Mouse (Mus musculus) embryo, embryonic 9.5 days (tissue): ENCODE measurements at regions not wholly inside any gene's neighbourhood (a gene's known extent, or its start where the extent isn't known, plus 50 kb on each side); places are given as distances from the start of the nearest gene placed in this dataset.

ENCODE experiments used
- DNase-seq: peaks from one replicate; pipeline ENCODE4 v3.0.0-alpha.2; 2017; ENCODE audit errors: extremely low spot score

DNA sequence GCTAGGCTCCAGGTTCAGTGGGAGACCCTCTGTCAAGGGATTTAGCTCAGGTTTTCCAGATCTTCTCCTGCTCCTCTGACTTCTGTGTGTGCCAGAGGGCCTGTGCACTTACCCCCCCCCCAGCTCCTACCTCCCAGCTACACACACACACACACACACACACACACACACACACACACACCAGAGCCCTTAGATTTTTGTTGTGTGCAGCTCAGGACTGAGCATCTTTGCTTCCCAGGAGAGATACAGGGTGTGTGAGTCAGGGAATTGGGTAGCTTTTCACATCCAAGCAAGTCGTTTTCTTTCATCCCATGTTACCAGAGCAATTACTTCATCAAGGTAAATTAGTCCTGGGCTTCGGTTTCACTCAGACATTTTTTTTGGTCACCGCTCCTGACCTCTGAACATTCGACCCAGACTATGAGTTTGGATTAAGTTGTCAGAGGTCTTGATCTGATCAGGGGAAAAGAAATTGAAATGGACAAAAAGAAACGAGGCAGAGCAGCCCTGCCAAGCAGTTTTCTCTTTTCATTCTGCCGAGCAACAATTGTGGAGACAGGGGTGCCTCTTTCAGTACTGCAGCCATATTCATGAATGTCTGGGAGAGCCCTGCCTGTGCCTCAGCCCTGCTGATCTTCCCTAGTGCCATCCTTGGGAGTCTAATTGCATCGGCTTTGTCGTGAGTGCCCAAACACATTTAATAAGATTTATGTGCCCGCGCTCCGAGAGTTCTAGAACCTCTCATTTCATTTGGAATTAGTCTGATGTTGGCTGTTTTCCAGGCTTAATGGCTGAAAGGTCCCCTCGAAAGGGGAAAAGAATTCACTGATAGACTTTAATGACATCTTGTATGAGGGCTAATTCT is 241.3 kb downstream of the 1500009L16Rik start:
- DNase-seq, result no peak

DNA sequence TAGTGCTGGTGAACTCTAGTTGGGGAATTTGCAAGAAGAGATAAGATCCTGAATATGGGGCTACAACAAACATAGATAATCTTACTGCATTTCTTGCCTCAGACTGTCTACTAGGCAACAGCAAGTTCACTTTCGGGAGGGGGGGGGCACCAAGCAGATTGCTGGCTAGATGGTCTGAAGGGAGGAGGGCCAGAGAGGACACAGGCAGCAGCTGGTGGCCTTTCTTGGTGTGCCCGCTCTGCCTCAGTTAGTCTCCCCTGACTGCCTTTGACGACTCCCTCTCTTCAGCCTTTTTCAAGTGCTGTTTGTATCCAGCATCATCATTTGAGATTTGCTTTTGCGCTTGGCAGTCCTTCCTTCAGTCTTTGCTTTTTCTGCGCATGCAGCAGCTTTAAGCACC is 242.2 kb downstream of the 1500009L16Rik start:
- DNase-seq, result no peak

DNA sequence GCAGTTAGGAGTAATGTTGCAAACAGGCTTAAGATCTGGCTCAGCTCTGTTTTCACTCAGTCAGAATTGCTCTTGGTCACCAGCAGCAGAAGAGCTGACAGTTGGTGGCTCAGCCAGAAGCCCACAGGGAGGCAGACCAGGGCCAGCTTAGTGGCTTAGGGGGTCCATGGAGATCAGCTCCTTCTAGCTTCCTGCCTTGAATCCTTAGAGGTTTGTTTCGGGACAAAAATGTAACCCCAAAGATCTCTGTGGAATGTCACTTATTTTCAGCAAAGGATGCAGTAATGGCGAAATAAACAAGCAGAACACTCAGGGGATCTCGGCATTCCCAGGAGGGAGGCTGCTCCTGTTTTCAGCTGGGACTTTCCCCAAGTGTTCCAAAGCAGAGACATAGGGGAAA is 247.8 kb downstream of the 1500009L16Rik start:
- no peak for DNase-seq

DNA sequence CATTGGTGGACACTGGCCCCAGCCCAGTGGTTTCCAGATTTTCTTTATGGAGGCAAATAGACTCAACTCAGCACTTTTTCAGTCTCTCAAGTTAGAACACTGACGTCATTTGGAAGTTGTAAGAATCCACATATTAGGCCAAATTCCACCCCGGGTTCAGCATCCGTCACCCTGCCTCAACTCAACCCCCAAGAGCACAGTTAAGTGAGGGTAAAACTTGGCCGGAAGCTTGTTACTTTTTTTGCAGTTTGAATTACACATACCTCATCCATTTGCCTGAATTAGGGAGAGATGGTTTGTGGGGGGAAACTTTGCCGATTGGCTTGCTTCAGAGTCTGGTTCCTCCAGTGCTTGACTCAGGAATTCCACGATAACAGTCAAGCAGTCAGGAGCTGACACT is 251.9 kb downstream of the 1500009L16Rik start:
- DNase-seq, result no peak

DNA sequence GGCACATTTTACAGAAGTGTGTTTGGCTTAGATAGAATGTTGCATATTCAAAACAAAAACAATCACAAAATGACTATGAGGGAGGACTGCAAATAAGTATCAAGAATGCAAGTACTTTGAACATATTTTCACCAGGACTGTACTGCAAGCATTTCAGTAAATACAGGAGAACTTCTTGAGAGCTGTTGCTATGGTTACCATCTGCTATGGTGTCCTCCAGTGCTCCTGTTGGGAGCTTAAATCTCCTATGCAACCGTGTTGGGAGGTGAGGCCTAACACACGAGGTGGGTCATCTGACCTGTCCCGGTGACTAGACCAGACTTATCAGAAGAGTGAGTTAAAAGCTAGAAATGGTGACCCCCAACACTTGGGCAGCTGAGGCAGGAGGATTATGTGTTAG is 253.9 kb downstream of the 1500009L16Rik start:
- no peak for DNase-seq

DNA sequence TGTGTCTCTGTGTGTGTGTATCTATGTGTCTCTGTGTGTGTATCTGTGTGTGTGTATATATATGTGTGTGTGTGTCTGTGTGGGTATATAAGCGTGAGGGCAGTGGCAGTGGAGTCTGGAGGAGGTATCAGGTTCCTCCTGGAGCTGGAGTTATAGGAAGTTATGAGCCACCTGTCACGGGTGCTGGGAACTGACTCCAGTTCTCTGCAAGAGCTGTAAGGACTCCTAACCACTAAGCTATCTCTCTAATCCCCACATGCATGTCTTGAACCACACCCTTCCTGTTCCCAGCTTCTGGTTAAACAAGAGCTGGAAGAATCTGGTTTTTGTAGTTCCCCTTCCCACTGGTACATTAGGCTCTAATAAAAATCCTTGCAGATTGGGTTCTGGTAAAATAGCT is 257.3 kb downstream of the 1500009L16Rik start:
- DNase-seq, result no peak

DNA sequence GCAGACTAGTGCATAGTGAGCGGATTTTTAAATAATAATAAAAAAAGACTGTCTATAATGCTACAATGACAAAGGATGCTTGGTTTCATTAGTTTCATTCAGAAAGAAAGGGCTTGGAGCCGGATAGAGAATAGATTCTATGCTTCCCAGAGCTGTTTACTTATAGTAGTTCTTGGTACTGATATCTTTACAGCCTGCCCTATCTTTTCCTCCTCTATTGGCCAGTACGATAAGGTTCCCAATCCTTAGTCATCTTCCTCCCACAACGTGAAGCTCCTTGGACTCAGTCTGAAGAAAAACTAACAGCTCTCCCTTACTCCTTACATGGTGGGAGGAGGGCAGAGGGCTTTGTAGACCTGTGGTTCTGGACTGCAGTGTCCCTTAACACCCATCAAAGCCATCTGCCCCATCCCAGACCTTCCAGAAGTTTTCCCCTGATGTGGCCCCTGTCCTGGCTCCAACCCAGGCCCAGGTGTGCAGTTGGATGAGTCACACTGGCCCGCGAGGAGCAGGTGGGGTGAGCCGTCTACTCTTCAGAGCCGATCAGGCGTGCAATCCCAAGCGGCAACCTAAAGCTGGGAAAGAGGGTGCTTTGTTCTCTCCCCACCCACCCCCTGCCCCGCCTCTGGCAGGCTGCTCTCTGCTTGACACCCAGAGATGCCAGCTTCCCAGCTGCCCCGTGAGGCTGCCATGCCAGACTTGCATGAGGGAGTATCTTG is 262.2 kb downstream of the 1500009L16Rik start:
- no peak for DNase-seq

DNA sequence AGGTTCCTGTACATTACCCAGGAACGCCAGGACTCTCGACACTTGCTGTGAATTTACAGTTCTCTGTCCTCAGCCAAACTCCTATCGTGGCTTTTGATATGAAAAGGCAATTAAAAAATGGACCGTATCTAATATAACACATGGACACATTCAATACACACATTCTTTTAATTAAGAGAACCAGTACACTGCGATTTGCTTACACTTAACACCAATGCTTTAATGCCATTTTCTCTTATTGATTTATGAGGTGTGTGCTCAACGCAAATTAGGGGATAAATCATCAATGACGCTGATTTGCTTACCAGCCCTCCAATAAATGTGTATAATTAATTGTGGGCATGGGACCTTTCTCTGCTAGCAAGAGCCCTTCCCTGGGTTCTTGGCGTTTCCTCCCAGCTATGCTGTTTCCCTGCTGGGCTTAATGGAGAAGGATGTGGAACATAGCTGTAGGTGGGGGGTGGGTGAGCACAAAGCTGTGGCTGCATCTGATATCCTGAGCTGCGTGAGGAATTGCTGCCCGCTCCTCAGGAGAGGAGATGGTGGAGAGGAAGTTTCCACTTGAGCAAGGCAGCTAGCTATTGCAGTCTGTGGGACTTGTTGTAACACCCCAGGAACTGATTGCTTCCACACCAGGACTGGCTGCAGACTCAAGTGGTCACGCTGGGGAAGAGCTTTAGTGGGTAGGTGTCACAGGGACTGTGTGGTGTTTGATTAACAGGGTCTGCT is 270.1 kb downstream of the 1500009L16Rik start:
- DNase-seq, result no peak

DNA sequence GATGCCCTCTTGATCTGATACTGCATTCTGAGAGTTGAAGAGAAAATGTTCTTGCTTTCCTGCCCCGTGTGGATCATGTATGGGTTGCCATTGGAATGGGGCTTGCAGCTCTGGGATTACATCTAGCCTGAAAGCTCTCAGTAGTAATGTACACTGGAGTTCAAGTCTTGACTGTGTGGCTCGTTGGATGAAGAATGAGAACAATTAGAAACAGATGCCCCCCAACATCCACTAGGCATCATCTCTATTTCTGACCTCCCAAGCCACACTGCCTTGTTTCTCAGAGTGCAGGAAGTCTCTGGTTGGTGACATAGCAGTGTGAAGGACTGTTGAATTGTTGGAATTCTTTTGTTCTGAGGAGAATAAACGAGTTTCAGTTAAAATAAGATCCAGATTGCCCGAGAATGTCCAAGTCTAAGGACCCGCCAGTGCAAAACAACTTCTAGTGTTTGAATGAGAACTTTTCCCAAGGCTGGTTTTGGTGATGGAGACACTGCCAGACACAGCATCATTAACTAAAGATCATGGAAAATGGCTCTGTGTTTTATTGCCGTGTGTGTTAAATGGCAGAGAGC is 272.4 kb downstream of the 1500009L16Rik start:
- DNase-seq, result no peak

DNA sequence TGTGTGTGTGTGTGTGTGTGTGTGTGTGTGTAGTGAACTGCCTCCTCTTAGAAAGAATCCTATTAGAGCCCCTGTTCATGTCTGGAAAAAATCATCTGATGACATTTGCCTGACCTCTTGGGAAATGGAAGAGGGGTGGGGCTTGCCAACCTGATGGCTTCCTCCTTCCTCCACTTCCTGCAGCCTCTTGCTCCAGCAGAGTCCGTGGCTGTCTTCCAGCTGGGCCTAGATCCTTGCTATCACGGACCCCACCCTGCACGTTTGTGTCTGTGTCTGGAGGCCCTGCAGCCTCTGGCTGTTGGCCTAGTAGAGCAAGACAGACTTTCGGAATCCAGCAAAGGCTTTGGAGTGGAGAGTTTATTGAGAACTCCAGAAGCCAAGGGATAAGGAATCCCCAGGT is 273.2 kb downstream of the 1500009L16Rik start:
- peak; percentile 38 for DNase-seq

DNA sequence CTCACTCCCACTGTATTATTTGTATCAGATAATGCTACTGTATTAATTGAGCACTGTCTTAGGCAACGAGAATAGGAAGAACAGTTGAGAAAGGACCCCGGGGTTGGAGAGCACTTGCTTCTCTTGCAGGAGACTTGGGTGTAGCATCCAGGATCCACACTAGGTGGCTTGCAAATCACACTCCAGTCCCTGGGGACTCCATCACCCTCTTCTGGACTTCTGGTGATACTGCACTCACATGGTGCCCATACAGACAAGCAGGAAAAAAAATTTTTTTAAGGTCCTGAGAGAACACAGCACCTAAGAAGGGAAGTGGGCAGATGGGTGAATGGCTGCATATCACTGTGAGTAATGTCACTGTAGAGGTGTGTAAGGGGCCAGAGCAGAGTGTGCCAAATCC is 273.8 kb downstream of the 1500009L16Rik start:
- no peak for DNase-seq

DNA sequence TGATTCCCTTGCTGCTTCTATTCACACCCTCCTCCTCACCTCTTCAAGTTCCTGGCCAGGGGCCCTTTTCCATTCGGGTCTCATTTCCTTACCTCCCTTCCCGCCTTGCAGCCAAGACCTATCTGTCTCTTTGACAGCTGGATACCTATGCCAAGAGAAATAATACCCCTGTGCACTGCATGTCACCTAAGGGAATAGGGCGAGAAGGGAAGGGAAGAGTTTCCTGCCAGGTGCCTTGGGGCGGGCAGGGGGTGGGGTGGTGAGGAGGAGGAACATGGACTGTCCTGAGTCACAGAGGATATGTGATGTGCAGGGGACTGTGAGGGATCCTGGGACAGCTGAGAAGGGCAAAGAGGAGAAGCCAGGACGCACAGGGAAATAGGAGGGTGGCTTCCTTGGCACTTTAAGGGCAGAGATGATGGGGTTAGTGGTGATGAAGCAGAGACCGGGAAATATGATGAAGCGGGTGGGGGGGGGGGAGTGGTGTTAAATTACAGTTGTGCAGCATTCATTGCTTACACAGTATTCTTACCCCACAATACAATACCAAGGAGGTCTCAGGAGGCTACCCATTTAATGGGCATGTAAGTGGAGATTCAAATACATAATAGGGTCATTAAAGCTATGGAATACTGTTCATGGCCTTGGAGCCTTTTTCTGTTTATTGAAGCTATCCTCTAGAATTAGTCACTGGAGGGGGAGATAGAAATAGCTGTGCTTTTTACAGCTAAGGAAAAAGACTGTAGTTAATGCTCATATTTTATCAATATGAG is 278.0 kb downstream of the 1500009L16Rik start:
- no peak for DNase-seq

DNA sequence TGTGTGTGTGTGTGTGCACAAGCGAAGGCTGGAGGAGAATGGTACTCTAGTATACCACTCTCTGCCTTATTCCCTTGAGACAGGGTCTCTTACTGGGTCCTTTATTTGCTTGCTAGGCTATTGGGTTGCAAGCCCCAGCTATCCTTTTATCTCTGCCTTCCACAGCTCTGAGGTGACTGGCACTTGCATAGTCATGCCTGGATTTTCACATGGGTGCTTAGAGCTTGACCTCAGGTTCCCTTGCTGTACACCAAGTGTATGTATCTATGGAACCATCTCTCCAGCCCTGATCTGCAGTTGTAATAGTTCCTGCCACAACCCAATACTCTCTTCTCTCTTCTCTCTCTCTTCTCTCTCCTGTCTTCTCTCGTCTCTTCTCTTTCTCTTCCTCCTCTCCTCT is 280.1 kb downstream of the 1500009L16Rik start:
- DNase-seq, result no peak

DNA sequence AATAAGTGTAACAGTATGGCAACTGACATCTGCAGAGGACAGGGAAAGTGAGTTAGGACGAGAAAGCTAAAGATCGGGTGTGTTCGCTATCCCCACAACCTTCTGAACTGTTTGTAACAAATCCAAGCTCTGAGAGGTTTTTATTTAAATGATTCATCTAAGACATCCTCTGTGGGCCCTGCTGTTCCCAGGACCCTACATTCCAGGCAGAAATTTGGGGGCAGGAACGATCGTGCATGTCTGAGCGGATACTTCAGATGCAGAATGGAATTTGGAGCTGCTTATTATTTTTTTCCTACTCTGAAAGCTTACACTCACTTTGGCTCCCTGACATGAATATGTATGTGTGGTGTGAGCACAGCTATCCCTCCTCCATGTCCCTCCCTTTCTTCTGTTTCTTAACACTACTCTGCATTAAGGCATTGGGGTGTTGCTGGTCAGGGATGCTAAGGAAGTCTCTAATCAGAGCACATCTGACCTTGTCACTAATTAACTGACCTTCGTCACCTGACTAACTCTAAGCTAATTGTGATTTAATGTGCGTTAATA is 281.0 kb downstream of the 1500009L16Rik start:
- no peak for DNase-seq

DNA sequence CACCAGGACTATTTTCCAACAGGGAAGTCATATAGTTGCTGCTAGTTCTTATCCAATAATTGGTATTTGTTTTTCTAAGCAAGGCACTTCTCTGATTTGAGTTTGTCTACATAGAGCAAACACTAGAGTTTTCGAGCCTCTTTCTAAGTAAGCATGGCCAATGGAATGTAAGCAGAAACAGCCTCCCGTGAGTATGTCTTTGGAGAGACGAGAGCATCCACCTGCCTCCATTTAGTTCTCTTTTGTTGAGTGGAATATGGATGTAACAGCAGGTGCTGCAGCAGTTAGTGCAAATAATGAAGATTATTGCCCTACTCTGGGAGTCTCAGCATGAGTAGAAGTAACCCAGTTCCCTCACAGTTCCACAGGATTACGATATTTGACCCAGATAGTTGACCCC is 286.3 kb downstream of the 1500009L16Rik start:
- no peak for DNase-seq

DNA sequence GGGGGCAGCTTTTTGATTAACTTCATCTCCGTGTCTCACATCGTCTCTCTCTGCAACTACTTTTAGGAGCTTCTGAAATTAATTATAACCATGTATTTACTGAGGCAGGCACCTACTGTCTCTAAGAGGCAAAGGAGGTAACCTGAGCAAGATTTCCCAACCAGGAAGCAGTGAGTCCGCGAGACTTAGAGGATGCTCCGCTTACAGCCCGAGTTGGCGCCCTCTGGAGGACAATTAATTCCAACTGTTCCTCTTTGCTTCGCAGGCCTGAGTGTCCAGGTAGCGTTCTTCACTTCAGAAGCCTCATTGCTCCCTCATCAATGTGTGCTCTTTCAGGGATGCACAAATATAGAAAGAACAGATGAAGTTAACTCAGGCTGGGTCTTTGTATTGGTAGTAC is 296.7 kb downstream of the 1500009L16Rik start:
- DNase-seq, result peak; percentile 63

DNA sequence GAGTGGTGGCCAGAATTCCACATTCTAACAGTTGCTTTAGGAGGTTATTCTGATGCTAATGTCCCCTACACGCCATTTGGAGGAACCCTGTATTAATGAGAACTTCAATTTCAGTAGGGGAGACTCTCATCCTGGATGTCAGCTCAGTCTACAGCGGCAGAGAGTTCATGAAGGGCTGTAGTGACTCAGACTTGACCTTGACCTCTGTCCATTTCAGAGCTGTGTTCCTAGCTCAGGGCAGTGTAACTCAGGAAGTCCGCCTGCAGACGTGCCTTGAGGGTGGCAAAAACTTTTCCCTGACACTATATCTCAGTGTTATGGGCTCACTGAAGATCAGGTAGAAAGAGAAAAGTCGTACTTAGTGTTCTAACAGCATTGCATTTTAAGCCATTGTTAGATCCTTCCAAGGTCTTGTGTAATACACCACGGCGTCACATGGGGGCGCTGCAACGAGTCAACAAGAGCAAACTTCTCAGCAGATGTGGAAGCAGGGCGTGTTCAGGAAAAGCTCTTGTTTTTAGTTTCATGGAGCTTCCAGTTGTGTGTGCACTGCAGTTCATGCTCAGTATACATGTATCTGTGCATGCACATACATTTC is 297.5 kb downstream of the 1500009L16Rik start:
- DNase-seq, result peak; percentile 52

DNA sequence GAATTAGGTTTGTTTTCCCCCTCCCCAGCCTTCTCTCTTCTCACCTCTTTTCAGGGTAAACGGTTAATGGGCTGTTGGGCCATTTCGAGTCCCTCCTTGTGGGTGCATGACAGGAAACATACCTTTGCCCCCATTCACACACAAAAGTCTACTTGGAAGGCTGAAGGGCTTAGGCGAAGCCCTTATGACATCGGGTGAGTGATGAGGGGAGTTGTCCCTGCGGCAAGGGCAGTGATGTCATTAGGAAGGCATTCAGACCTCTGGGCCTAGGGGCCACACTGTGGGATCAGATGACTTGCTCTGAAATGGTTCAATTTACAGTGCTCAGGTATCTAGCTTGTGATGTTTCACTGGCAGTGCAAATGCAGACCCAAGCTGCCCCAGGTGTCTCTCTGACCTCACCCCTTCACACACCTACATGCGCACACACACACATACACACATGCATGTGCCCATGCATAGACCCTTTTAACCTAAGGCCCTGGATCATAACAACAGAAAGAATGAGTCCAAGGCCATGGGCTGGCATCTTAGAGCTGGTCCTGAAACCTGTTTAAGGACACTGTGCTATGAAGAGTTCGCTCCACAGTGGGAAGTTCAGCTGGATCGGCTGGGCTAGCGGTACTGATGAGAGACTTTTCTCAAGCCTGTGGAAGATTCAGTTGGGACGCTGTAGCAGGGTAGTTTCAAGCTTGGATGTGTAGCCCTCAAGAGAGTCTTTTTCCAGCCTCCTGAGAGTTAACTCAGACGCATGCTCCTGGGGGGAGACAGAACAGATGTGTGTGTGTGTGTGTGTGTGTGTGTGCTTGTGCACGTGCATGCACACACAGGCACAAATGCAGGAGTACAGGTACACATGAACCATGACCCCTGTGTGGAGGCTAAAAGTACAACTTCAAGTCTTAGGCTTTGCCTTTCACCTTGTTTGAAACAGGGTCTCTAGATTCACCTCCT is 298.8 kb downstream of the 1500009L16Rik start:
- peak; percentile 28 for DNase-seq

DNA sequence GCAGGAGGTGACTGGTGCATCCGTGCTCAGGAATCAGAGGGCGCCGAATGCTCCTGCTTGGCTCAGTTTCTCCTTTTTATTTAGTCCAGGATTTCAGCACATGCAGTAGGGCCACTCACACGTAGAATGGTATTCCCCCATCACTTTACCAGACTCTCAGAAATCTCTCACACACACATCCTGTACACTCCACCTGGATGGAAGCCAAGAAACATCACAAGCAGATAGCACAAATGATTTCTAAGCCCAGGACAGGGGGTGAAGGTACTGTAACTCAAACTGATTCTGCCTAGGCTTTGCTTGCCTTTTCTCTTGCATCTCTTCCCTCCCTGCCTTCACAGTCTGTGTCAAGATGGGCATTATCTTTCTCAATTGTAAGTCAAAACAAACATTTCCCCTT is 301.6 kb downstream of the 1500009L16Rik start:
- DNase-seq, result no peak

DNA sequence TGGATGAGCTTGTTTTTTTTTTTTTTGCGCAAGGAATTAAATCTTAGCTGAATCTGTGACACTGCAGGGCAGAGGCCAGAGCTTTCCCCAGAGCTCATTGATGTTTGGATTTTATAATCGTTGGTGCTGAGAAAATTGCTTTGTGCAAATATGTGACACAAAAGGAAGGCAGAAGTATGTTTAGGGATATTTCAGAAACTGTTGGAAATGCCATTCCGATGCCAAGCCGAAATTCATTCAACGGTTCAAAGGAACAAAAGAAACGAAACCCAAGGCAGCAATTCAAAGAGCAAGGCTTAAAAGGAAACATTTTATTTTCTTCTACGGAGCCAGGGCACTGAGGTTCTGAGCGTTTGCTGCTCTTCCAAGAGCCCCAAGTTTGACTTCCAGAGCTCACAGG is 302.2 kb downstream of the 1500009L16Rik start:
- DNase-seq, result no peak
